Mouse (Mus musculus) kidney, adult 8-10 months (tissue): ENCODE measurements around the gene Pabpn1l.
"Not testable (repeated sequence)": the region's sequence is repeated elsewhere in the genome, so short reads cannot be mapped to it uniquely, and the experiment has no call there.

Experiments used
- DNase-seq, 2 experiments: peaks; one replicate each; pipeline ENCODE4 v3.0.0; 2022

Pabpn1l gene

GRCm38 (mm10) chr8:122646337-122646736 is 23.8 kb upstream of the Pabpn1l start:
- DNase-seq, result no peak

GRCm38 (mm10) chr8:122644175-122644954 is 21.8 kb upstream of the Pabpn1l start:
- DNase-seq, result no peak

DNA sequence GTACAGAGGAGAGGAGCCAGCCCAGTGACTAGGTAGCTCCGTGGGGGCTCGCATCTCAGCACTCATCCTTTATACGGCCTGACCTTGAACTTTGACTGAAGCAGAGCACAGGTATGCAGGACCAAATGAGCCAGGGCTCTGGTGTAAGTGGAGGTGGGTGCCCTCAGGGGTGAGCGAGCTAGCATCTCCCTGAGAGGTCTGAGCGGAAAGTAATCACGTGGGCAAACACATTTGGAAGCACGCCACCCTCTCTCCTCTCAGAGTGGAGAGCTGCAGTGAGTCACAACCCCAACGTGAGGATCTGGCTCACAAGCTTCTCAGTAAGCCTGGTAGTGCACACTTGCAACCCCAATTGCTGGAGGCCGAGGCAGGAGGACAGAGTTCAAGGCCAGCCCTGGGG is 19.5 kb upstream of the Pabpn1l start:
- DNase-seq, result no peak

- no peak for DNase-seq
Observed at GRCm38 (mm10) chr8:122641406-122641805, 18.9 kb upstream of the Pabpn1l start.

GRCm38 (mm10) chr8:122640825-122641224 is 18.3 kb upstream of the Pabpn1l start:
- no peak for DNase-seq

GRCm38 (mm10) chr8:122639521-122640248 is 17.1 kb upstream of the Pabpn1l start:
- DNase-seq, result peak; percentile 56 to 59

DNA sequence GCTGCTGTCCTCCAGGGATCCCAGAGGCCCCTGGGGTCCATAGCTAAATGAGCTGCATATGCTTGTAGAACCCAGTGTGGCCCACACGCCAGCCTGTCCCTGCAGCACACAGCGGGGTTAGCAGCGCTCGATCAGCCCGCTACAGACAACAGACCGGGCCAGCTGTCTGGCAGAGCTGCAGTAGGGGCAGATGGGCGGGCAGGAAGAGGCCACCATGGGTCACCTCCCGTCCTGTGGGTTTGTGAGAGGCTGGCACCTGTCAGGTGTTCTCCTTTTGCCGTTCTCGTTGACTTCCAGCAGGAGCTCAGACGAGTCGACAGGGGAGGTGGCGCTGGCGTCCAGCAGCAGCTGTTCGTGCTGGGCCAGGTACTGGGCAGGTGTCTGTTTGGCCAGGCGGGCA is 16.1 kb upstream of the Pabpn1l start:
- DNase-seq, result no peak

GRCm38 (mm10) chr8:122637230-122637629 is 14.7 kb upstream of the Pabpn1l start:
- DNase-seq, result no peak

- DNase-seq, result no peak
Observed at GRCm38 (mm10) chr8:122636803-122637175, 14.2 kb upstream of the Pabpn1l start.

- DNase-seq, result no peak
Observed at GRCm38 (mm10) chr8:122635878-122636802, 13.6 kb upstream of the Pabpn1l start.

DNA sequence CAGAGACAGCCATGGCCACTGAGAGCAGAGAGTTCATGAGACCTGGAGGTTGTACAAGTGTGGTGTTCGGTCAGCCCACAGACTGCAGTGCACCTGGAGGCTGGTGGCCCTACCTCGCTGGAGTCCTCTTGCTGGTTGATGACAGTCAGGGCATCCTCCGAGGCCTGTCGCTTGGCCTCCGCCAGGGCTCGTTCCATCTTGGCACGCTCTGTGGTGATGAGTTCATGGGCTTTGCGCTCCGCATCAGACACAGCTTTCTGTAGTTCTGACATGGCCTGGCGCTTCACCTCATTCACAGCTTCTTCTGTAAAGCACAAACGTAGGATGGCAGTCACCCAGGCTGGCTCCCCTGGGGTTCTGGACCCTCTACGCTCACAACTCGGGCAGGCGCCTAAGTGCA is 10.7 kb upstream of the Pabpn1l start:
- no peak for DNase-seq

- DNase-seq, result not testable (repeated sequence)
Observed at GRCm38 (mm10) chr8:122632134-122632533, 9.6 kb upstream of the Pabpn1l start.

DNA sequence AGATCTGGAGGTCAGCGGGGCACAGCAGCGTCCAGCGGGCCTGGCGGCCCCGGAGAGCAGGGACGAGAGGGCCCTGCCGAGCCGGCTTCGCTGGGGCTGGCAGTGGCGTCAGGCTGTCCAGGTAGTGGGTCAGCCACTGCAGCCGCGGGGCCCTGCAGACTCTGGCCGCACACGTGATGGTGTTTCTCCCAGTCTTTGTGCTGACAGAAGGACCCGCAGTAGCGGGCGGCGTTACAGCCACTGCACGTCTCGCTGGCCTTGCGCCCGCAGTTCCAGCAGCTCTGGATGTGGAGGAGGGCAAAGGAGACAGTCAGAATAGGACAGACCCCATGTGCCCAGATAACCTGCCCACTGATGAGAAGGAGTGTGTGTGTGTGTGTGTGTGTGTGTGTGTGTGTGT is 8.2 kb upstream of the Pabpn1l start:
- DNase-seq, result peak; percentile 30 to 33

GRCm38 (mm10) chr8:122629388-122629787 is 6.8 kb upstream of the Pabpn1l start:
- DNase-seq, result no peak

GRCm38 (mm10) chr8:122626896-122627295 is 4.4 kb upstream of the Pabpn1l start:
- no peak for DNase-seq

GRCm38 (mm10) chr8:122625811-122626210 is 3.3 kb upstream of the Pabpn1l start:
- DNase-seq, result peak; percentile 38 to 39

GRCm38 (mm10) chr8:122624653-122625052 is 2.1 kb upstream of the Pabpn1l start:
- DNase-seq, result no peak

GRCm38 (mm10) chr8:122623844-122624642 is 1.5 kb upstream of the Pabpn1l start:
- DNase-seq, result no peak

GRCm38 (mm10) chr8:122620446-122620845 is 2.1 kb downstream of the Pabpn1l start:
- DNase-seq, result no peak

DNA sequence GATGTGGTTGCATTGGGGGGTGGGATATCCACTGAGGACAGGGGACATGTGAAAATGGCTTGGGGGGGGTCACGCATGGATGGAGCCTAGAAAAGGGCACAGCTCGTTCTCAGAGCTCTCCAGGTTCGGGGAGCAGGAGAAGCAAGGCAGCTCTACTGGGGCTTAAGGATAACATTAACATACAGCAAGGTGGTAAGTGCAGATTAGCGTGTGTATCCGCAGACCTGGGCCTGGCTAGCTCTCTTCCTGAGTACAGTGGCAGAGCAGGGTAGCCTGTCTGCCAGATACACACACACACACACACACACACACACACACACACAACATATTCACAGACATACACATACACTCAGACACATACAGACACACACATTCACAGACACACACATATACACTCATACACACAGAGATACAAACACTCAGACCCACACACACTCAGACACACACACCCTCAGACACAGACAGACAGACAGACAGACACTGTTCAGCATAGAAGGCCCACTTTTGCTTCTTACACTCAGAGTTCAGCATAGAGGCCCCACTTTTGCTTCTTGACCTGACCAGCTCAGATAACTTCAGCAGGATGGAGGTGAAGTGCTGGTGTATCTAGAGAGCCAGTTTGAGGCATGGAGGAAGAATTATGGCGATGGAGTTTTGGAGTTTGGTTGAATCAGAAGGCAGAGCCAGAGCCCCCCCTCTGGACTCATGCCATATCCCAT is 3.7 kb downstream of the Pabpn1l start:
- no peak for DNase-seq

- DNase-seq, result peak; percentile 61 to 87
Observed at GRCm38 (mm10) chr8:122617947-122618546, 4.5 kb downstream of the Pabpn1l start.
